Mouse (Mus musculus) ES-E14 (cell line): ENCODE measurements around the gene Prkcz.

Source experiments
- CHD2 ChIP-seq: IDR thresholded peaks from 2 replicates; pipeline ENCODE4 v1.6.1; 2014; ENCODE audit warnings: mild to moderate bottlenecking, low read depth, low read length, inconsistent platforms
- HCFC1 ChIP-seq: IDR thresholded peaks from 2 replicates; pipeline ENCODE4 v1.6.1; 2012; ENCODE audit warnings: low read length, inconsistent platforms, borderline replicate concordance; ENCODE audit not compliant: insufficient read depth
- MAFK ChIP-seq: IDR thresholded peaks from 2 replicates; pipeline ENCODE4 v1.6.1; 2014; ENCODE audit warnings: mild to moderate bottlenecking, low read depth, low read length, inconsistent platforms; ENCODE audit not compliant: insufficient read depth
- ZC3H11A ChIP-seq: IDR thresholded peaks from 2 replicates; pipeline ENCODE4 v1.6.1; 2012; ENCODE audit warnings: low read depth, mild to moderate bottlenecking, inconsistent platforms, low read length, borderline replicate concordance

DNA sequence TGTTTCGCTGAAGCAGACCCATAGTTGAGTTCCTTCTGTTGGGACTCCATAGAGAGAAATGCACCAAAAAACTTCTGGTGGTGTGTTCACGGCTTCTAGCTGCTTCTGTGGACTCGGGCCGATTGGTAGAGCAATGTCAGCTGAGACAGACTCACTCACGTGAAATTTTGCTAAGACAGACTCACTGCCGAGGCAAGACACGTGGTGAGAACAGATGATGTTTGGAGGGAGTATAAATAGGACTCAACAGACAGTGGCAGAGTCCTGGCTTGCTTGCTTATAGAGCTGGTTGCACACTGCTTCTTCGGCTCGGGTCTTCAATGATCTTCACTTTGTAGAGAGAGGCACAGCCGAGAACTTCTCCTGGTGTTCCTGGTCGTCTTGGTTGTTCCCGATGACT, 117.9 kb downstream of the Prkcz start:
- TF ChIP-seq ZC3H11A (no peak), CHD2 (no peak), HCFC1 (no peak), MAFK (no peak)
